22 mouse cellular contexts compared by ENCODE assay signal in the genomic region with DNA sequence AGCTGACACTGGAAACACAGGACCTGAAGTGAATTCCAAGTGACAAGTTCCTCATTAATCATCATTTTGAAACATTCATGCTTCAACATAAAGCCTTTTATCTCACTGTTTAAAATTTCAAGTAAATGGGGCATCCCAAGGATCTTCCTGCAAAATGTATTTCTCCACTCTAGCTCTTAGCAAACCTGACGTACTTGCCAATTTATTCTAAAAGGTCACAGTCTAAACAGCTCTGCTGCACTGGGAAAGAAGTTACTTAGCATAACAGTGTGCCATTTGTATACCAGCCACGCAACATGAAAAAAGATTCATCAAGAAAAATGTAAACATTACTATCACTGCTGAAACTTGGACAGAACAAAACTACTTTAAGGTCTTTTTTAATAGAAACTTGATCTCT.
DNase-seq lines count a peak whose midpoint lies in the region; ATAC-seq and TF ChIP-seq lines count a peak whose summit lies in the region.
"Had no signal": no experiment of that assay in that cellular context is flagged by ENCODE, and none has a peak within 500 bp of the region (broad histone marks: within the 10 kb centered on the region; RNA-seq: fewer than 3 reads in every experiment).

No protein-coding gene starts in this region.

- no peak overlapping the region for H3K4me3 ChIP-seq in forebrain, embryonic 14.5 days (ENCODE audit: low read depth, low read length)
- no peak overlapping the region for H3K4me3 ChIP-seq in forebrain, embryonic 12.5 days (replicated peaks)
- H3K4me3 ChIP-seq in midbrain, embryonic 16.5 days (ENCODE audit: low read depth, low read length): no peak overlapping the region
- H3K4me3 ChIP-seq in layer of hippocampus, adult 2 months: no peak overlapping the region
- H3K4me3 ChIP-seq: forebrain, embryonic 10.5 days; forebrain, embryonic 15.5 days; heart, embryonic 12.5 days; heart, embryonic 15.5 days; hindbrain, embryonic 10.5 days had no signal

- no peak for ATAC-seq in forebrain, embryonic 14.5 days
- ATAC-seq in forebrain, embryonic 12.5 days (ENCODE audit: low FRiP score): no peak
- 0 out of 2 replicates have a peak, but pooled peaks have one; percentile 47 for ATAC-seq in midbrain, embryonic 16.5 days
- ATAC-seq: activated CD4-positive, CD25-positive, alpha-beta regulatory T cell, adult 4 months; forebrain, embryonic 15.5 days had no signal

- no peak overlapping the region for H3K4me2 ChIP-seq in forebrain, embryonic 14.5 days (ENCODE audit: low read length)
- no peak overlapping the region for H3K4me2 ChIP-seq in forebrain, embryonic 12.5 days
- no peak overlapping the region for H3K4me2 ChIP-seq in midbrain, embryonic 16.5 days (ENCODE audit: low read length)
- H3K4me2 ChIP-seq: forebrain, embryonic 15.5 days; heart, embryonic 12.5 days; heart, embryonic 15.5 days; hindbrain, embryonic 14.5 days had no signal

- no peaks in the 10 kb centered on the region for H3K36me3 ChIP-seq in forebrain, embryonic 14.5 days (ENCODE audit: control insufficient read depth, insufficient read depth, low read length)
- peaks cover 9% of the 10 kb centered on the region for H3K36me3 ChIP-seq in forebrain, embryonic 12.5 days (replicated peaks)
- H3K36me3 ChIP-seq in midbrain, embryonic 16.5 days (ENCODE audit: control insufficient read depth, insufficient read depth, low read length): no peaks in the 10 kb centered on the region
- H3K36me3 ChIP-seq: forebrain, embryonic 15.5 days; heart, embryonic 15.5 days had no signal

- 52% methylated on average over 2 of the region's 2 CpGs for WGBS in forebrain, embryonic 14.5 days
- WGBS in forebrain, embryonic 12.5 days: 71% methylated on average over 2 of the region's 2 CpGs
- WGBS in midbrain, embryonic 16.5 days: 35% methylated on average over 2 of the region's 2 CpGs

- H3K27ac ChIP-seq in forebrain, embryonic 14.5 days (ENCODE audit: low read depth, low read length): no peak overlapping the region
- H3K27ac ChIP-seq in forebrain, embryonic 12.5 days: no peak overlapping the region
- no peak overlapping the region for H3K27ac ChIP-seq in midbrain, embryonic 16.5 days (ENCODE audit: low read length)
- H3K27ac ChIP-seq in layer of hippocampus, adult 2 months: no peak overlapping the region
- H3K27ac ChIP-seq: forebrain, embryonic 10.5 days; forebrain, embryonic 15.5 days; heart, embryonic 15.5 days; hindbrain, embryonic 10.5 days; hindbrain, embryonic 14.5 days had no signal

- no peak overlapping the region for H3K9ac ChIP-seq in forebrain, embryonic 14.5 days (ENCODE audit: low read length)
- H3K9ac ChIP-seq in forebrain, embryonic 12.5 days: no peak overlapping the region
- no peak overlapping the region for H3K9ac ChIP-seq in midbrain, embryonic 16.5 days (ENCODE audit: low read depth, low read length)
- H3K9ac ChIP-seq: forebrain, embryonic 15.5 days; heart, embryonic 12.5 days; heart, embryonic 15.5 days; hindbrain, embryonic 14.5 days had no signal

- H3K9me3 ChIP-seq in forebrain, embryonic 14.5 days (replicated peaks; ENCODE audit: control insufficient read depth, low read length): no peaks in the 10 kb centered on the region
- no peaks in the 10 kb centered on the region; the same call in 1 of the 2 replicates for H3K9me3 ChIP-seq in forebrain, embryonic 12.5 days
- H3K9me3 ChIP-seq in midbrain, embryonic 16.5 days (replicated peaks; ENCODE audit: control insufficient read depth, low read length, poor library complexity, severe bottlenecking): no peaks in the 10 kb centered on the region
- H3K9me3 ChIP-seq: forebrain, embryonic 15.5 days; heart, embryonic 15.5 days had no signal

- TF ChIP-seq POLR2A in brain, embryonic 14.5 days (IDR thresholded peaks at IDR 0.05; ENCODE audit: borderline replicate concordance, extremely low read depth, insufficient read depth, insufficient read length, poor library complexity, severe bottlenecking): no peak

- H3K27me3 ChIP-seq in forebrain, embryonic 14.5 days (replicated peaks; ENCODE audit: control insufficient read depth, insufficient read depth, low read length): no peaks in the 10 kb centered on the region
- H3K27me3 ChIP-seq in forebrain, embryonic 12.5 days: no peaks in the 10 kb centered on the region
- H3K27me3 ChIP-seq in midbrain, embryonic 16.5 days (ENCODE audit: control insufficient read depth, insufficient read depth, low read depth, low read length): no peaks in the 10 kb centered on the region
- H3K27me3 ChIP-seq: forebrain, embryonic 15.5 days; heart, embryonic 12.5 days; heart, embryonic 15.5 days had no signal

- DNase-seq in forebrain, embryonic 14.5 days (ENCODE audit: low spot score): peak; percentile 22
- peak; percentile 48 for DNase-seq in brain, embryonic 14.5 days (ENCODE audit: low read depth)
- DNase-seq in kidney, postnatal 4 days: no peak
- DNase-seq in layer of hippocampus, adult 2 months (ENCODE audit: low spot score in 2 of 2): no peak
- DNase-seq: adrenal gland, adult 8-10 months; adrenal gland, postnatal 25 days; cerebellum, adult 18-20 months; cerebellum, adult 9-10 months; cerebellum, postnatal 14 days; gastrocnemius, postnatal 25 days; heart, adult 18-20 months; heart, postnatal 10 days; heart, postnatal 36 days had no signal

- TF ChIP-seq CTCF in brain, embryonic 14.5 days (IDR thresholded peaks at IDR 0.05; ENCODE audit: borderline replicate concordance, extremely low read depth, insufficient read depth, insufficient read length): no peak
- no peak for TF ChIP-seq CTCF in layer of hippocampus, adult 2 months (conservative IDR thresholded peaks at IDR 0.05)

- H3K4me1 ChIP-seq in forebrain, embryonic 14.5 days (ENCODE audit: control insufficient read depth, insufficient read depth, low read length): peaks cover 6% of the 10 kb centered on the region; the same call in 1 of the 2 replicates
- peaks cover 4% of the 10 kb centered on the region; the same call in 1 of the 2 replicates for H3K4me1 ChIP-seq in forebrain, embryonic 12.5 days
- H3K4me1 ChIP-seq in midbrain, embryonic 16.5 days (ENCODE audit: control insufficient read depth, insufficient read depth, low read length): peaks cover 21% of the 10 kb centered on the region
- H3K4me1 ChIP-seq: forebrain, embryonic 10.5 days had no signal

Comparison
In these comparisons a context has a peak if more than half of its experiments do, and no peak if none do; other contexts are left out.
1. DNase-seq: peak in forebrain, embryonic 14.5 days (single experiment) and brain, embryonic 14.5 days (single experiment); none in kidney, postnatal 4 days (0 of 2) and layer of hippocampus, adult 2 months (0 of 2).